Mouse (Mus musculus): Measurements from ENCODE around the gene Mgat5.

- TF ChIP-seq CTCF (IDR thresholded peaks at IDR 0.05; ENCODE audit: extremely low read depth, insufficient read depth, insufficient read length, insufficient replicate concordance), result no peak
- TF ChIP-seq POLR2A (IDR thresholded peaks at IDR 0.05; ENCODE audit: low read depth, low read length), result no peak
These were observed 33.5 kb upstream of the Mgat5 start for GRCm38 (mm10) chr1:127171361-127171760.

Measured in spleen, adult 2 months (tissue).